Mouse (Mus musculus) thymus, adult 2 months (tissue): Measurements from ENCODE around the gene Adipor2. TPM values are rescaled to one million over a fixed set of nuclear protein-coding genes. Genes with fewer than 3 reads are reported as not detected.

Experiments used
- DNase-seq: peaks from one replicate; pipeline ENCODE4 v3.0.0; 2021
- H3K27ac ChIP-seq: fragments of 200-500 bp; 2 replicates; pipeline ENCODE4 v1.5.1; 2012; ENCODE audit warnings: low read length, control low read depth; ENCODE audit not compliant: control insufficient read depth, insufficient read depth
- H3K27me3 ChIP-seq: fragments of 200-500 bp; 2 replicates; pipeline ENCODE4 v1.6.1; 2012; ENCODE audit warnings: mild to moderate bottlenecking, low read length, moderate library complexity, mixed read lengths; ENCODE audit not compliant: control insufficient read depth, insufficient read depth
- H3K36me3 ChIP-seq: fragments of 200-500 bp; 2 replicates; pipeline ENCODE4 v1.6.1; 2012; ENCODE audit warnings: mild to moderate bottlenecking, low read length, moderate library complexity; ENCODE audit not compliant: control insufficient read depth, insufficient read depth
- H3K4me1 ChIP-seq: fragments of 200-500 bp; replicated peaks from 2 replicates; pipeline ENCODE4 v1.6.1; 2012; ENCODE audit warnings: low read length; ENCODE audit not compliant: control insufficient read depth, insufficient read depth
- H3K4me3 ChIP-seq: fragments of 200-500 bp; 2 replicates; pipeline ENCODE4 v1.5.1; 2012; ENCODE audit warnings: mild to moderate bottlenecking, low read length, control low read depth, moderate library complexity; ENCODE audit not compliant: control insufficient read depth, insufficient read depth
- CTCF ChIP-seq: fragments of 200-500 bp; IDR thresholded peaks from 2 replicates; pipeline ENCODE4 v1.5.1; 2012; ENCODE audit warnings: mild to moderate bottlenecking, control low read depth, low read length, moderate library complexity, borderline replicate concordance; ENCODE audit not compliant: control insufficient read depth, poor library complexity, insufficient read depth; ENCODE audit errors: extremely low read depth
- POLR2A ChIP-seq: fragments of 200-500 bp; IDR thresholded peaks from 2 replicates; pipeline ENCODE4 v1.6.1; 2012; ENCODE audit warnings: mild to moderate bottlenecking, low read length, control low read depth, moderate library complexity; ENCODE audit not compliant: control insufficient read depth, poor library complexity, insufficient read depth; ENCODE audit errors: extremely low read depth
- WGBS: fragments of 180-500 bp; shearing (Covaris S2); methylation state at CpG from one replicate; pipeline ENCODE4 v1.1.7; 2018; 5-methylcytosine and 5-hydroxymethylcytosine counted together
- polyA plus RNA-seq: library from polyadenylated mRNA; depleted of rRNA; stranded (reverse); fragments of >200 nt; gene quantifications from 2 replicates; pipeline ENCODE4 v1.2.3, GENCODE M21; 2012

Gene Adipor2
- polyA plus RNA-seq, 1 experiment = 70.7 TPM

- H3K4me1 ChIP-seq = peaks cover 7% of the 10 kb centered on the region
- WGBS = 4% methylated on average over 10 of the region's 10 CpGs
- TF ChIP-seq POLR2A = no peak
- no peak for TF ChIP-seq CTCF
- H3K27me3 ChIP-seq = no peaks in the 10 kb centered on the region
- H3K36me3 ChIP-seq = no peaks in the 10 kb centered on the region
- H3K4me3 ChIP-seq = peak overlapping the region; percentile 61
- DNase-seq = no peak
- H3K27ac ChIP-seq = peak overlapping the region; percentile 69
Observed at GRCm38 (mm10) chr6:119389089-119389488, 28.4 kb downstream of the Adipor2 start.

DNA sequence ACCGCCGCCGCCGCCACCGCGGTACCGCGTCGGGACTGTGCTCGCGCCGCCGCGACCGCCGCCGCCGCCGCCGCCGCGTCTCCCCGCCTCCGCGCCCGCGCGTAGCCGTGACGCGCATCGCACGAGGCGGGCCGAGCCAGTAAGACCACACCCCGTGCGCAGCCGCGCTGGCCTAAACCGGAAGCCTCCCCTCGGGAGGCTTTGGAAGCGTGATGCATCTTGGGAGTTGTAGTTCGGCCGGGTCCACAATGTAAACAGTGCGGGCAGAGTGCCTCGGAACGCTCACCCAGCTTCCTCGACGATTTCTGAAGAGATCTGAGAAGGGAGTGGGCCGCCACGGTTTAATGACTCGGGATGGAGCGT is 28.9 kb downstream of the Adipor2 start:
- no peaks in the 10 kb centered on the region for H3K27me3 ChIP-seq
- TF ChIP-seq CTCF (peak; percentile 37; the same call in 1 of the 2 replicates), POLR2A (peak; percentile 91)
- peak overlapping the region; percentile 69 for H3K27ac ChIP-seq
- WGBS = under 1% methylated on average over 50 of the region's 53 CpGs
- H3K4me1 ChIP-seq = peaks cover 7% of the 10 kb centered on the region
- H3K36me3 ChIP-seq = no peaks in the 10 kb centered on the region
- peak overlapping the region; percentile 71 for H3K4me3 ChIP-seq
- DNase-seq = peak; percentile 97

DNA sequence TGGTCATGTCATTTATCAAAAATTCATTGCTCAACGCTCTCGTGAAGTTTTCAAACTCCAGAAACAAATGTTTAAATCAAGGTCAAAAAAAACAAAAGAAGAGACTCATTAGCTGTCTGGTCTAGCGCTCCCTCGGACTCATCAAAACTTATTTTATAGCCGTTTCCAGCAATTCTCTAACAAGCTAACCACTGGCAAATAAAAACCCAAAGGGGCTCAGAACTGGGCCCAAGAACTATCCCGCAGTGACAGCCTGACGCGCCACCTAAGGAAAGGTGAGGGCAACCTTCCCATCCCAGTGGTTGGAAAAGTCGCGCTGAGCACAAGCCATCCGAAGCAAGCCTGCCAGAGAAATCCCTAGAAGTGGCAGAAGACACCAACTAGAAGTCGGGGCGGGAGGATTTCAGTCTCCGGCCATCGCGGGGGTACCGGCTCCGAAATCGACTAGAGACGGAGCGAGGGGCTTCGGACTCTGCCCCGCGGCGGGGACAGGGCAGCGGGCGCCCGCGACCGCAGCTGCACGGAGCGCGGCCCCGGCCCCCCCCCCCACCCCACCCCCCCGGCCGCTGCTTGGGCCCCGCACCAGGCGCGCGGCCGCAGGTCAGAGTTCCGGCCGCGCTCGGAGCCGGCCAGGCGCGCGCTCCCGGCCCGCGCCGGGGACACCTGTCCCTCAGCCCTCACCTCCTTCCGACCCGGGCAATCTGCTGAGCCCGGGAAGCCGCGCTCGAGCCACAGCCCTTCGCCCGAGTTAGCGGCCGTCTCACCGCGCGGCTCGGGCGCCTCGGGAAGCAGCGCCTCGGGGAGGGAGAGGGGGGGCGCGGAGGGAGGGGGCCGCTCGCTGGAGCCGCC is 29.5 kb downstream of the Adipor2 start:
- WGBS = under 1% methylated on average over 71 of the region's 76 CpGs
- Histone ChIP-seq H3K4me1 (peaks cover 7% of the 10 kb centered on the region), H3K27ac (no peak overlapping the region), H3K36me3 (no peaks in the 10 kb centered on the region), H3K4me3 (peak overlapping the region; percentile 71), H3K27me3 (no peaks in the 10 kb centered on the region)
- TF ChIP-seq POLR2A (no peak), CTCF (no peak)
- peak; percentile 36 for DNase-seq

GRCm38 (mm10) chr6:119386821-119387220 is 30.7 kb downstream of the Adipor2 start:
- no peak overlapping the region for H3K4me3 ChIP-seq
- WGBS = 50% methylated on average over 1 of the region's 1 CpGs
- H3K36me3 ChIP-seq = no peaks in the 10 kb centered on the region
- no peak for DNase-seq
- TF ChIP-seq CTCF = no peak
- TF ChIP-seq POLR2A = no peak
- no peaks in the 10 kb centered on the region for H3K27me3 ChIP-seq
- peaks cover 7% of the 10 kb centered on the region for H3K4me1 ChIP-seq
- no peak overlapping the region for H3K27ac ChIP-seq

DNA sequence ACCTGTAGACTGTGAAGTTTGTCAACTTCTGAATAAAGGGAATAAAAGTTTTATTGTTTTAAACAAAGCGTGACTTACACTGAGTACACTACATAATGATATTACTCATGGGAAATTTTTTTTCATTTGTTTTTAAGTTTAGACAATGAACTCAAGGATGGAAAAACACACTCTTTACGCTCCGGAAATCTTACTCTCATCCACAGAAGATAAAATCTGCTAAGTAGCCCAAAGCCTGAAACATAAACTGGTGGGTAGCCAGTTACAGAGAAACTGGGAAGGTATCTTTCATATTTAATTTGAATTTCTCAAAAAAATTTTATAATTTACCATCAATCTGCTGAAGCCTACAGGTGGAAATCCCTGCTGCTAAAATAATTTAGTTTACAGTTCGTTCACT is 31.1 kb downstream of the Adipor2 start:
- no peak overlapping the region for H3K4me3 ChIP-seq
- WGBS = 58% methylated on average over 4 of the region's 4 CpGs
- no peaks in the 10 kb centered on the region for H3K36me3 ChIP-seq
- H3K4me1 ChIP-seq = peaks cover 7% of the 10 kb centered on the region
- no peak for DNase-seq
- H3K27ac ChIP-seq = no peak overlapping the region
- TF ChIP-seq POLR2A (no peak), CTCF (no peak)
- no peaks in the 10 kb centered on the region for H3K27me3 ChIP-seq

GRCm38 (mm10) chr6:119385668-119386067 is 31.8 kb downstream of the Adipor2 start:
- Histone ChIP-seq H3K4me1 (peaks cover 7% of the 10 kb centered on the region), H3K36me3 (no peaks in the 10 kb centered on the region), H3K27ac (no peak overlapping the region), H3K27me3 (no peaks in the 10 kb centered on the region), H3K4me3 (no peak overlapping the region)
- DNase-seq = no peak
- TF ChIP-seq POLR2A = no peak
- no peak for TF ChIP-seq CTCF
- 97% methylated on average over 1 of the region's 1 CpGs for WGBS
